Mouse (Mus musculus): Measurements from ENCODE around the gene 4930402H24Rik. TPM values are rescaled to one million over a fixed set of nuclear protein-coding genes. Genes with fewer than 3 reads are reported as not detected.

Gene 4930402H24Rik
- polyA plus RNA-seq, 1 experiment from 2014 or later, result 96.5 TPM

GRCm38 (mm10) chr2:130749708-130750107 is 156.5 kb downstream of the 4930402H24Rik start:
- Histone ChIP-seq H3K4me2 (no peak overlapping the region), H3K27ac (replicated peaks) (no peak overlapping the region), H3K36me3 (peaks cover 68% of the 10 kb centered on the region), H3K9ac (no peak overlapping the region), H3K4me3 (no peak overlapping the region), H3K4me1 (replicated peaks) (peaks cover 11% of the 10 kb centered on the region), H3K27me3 (no peaks in the 10 kb centered on the region), H3K9me3 (no peaks in the 10 kb centered on the region)
- WGBS, result 83% methylated on average over 3 of the region's 3 CpGs
- no peak for ATAC-seq (ENCODE audit: low read depth)

DNA sequence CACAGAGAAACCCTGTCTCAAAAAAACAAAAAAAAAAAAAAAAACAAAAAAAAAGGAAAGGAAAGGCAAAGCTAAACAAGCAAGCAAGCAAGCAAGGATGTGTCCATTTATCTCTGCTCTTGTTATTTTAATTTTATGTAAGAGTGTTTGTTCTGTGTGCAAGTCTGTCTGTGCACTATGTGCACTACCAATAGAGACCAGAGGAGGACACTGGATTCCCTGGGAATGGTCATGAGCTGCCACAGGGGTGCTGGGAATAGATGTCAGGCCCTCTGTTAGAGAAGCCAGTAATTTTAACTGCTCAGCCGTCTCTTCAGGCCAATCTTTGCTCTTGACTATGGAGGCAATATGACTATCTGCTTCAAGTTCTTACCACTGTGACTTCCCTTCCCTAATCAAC is 162.6 kb downstream of the 4930402H24Rik start:
- H3K4me3 ChIP-seq, result no peak overlapping the region
- 93% methylated on average over 1 of the region's 1 CpGs for whole genome bisulfite sequencing
- H3K27ac ChIP-seq (replicated peaks), result no peak overlapping the region
- no peaks in the 10 kb centered on the region for H3K27me3 ChIP-seq
- no peak overlapping the region for H3K4me2 ChIP-seq
- H3K4me1 ChIP-seq (replicated peaks), result no peaks in the 10 kb centered on the region
- H3K9me3 ChIP-seq, result no peaks in the 10 kb centered on the region
- no peak overlapping the region for H3K9ac ChIP-seq
- ATAC-seq (ENCODE audit: low read depth), result no peak
- peaks cover 100% of the 10 kb centered on the region for H3K36me3 ChIP-seq

- WGBS, result 60% methylated on average over 4 of the region's 4 CpGs
Measured at GRCm38 (mm10) chr2:130740096-130740495, 166.1 kb downstream of the 4930402H24Rik start.

GRCm38 (mm10) chr2:130738019-130738418 is 168.2 kb downstream of the 4930402H24Rik start:
- no peaks in the 10 kb centered on the region for H3K9me3 ChIP-seq
- peaks cover 100% of the 10 kb centered on the region for H3K36me3 ChIP-seq
- no peak overlapping the region for H3K27ac ChIP-seq (replicated peaks)
- no peak overlapping the region for H3K9ac ChIP-seq
- no peaks in the 10 kb centered on the region for H3K4me1 ChIP-seq (replicated peaks)
- no peak overlapping the region for H3K4me2 ChIP-seq
- no peak for ATAC-seq (ENCODE audit: low read depth)
- H3K4me3 ChIP-seq, result no peak overlapping the region
- no peaks in the 10 kb centered on the region for H3K27me3 ChIP-seq
- WGBS, result 78% methylated on average over 6 of the region's 6 CpGs

More at GRCm38 (mm10) chr2:130740096-130740495, 166.1 kb downstream of the 4930402H24Rik start:
- no peaks in the 10 kb centered on the region for H3K27me3 ChIP-seq
- no peaks in the 10 kb centered on the region for H3K9me3 ChIP-seq
- H3K4me2 ChIP-seq, result no peak overlapping the region
- no peaks in the 10 kb centered on the region for H3K4me1 ChIP-seq (replicated peaks)
- H3K9ac ChIP-seq, result no peak overlapping the region
- no peak for ATAC-seq (ENCODE audit: low read depth)
- no peak overlapping the region for H3K27ac ChIP-seq (replicated peaks)
- H3K36me3 ChIP-seq, result peaks cover 100% of the 10 kb centered on the region
- no peak overlapping the region for H3K4me3 ChIP-seq

- peaks cover 100% of the 10 kb centered on the region for H3K36me3 ChIP-seq
- no peak for ATAC-seq (ENCODE audit: low read depth)
- 78% methylated on average over 5 of the region's 5 CpGs for WGBS
- H3K27ac ChIP-seq (replicated peaks), result no peak overlapping the region
- no peaks in the 10 kb centered on the region for H3K4me1 ChIP-seq (replicated peaks)
- no peak overlapping the region for H3K4me2 ChIP-seq
- no peak overlapping the region for H3K4me3 ChIP-seq
- no peaks in the 10 kb centered on the region for H3K27me3 ChIP-seq
- H3K9ac ChIP-seq, result no peak overlapping the region
- H3K9me3 ChIP-seq, result no peaks in the 10 kb centered on the region
Measured at GRCm38 (mm10) chr2:130735281-130735680, 170.9 kb downstream of the 4930402H24Rik start.

GRCm38 (mm10) chr2:130733444-130733843 is 172.8 kb downstream of the 4930402H24Rik start:
- Histone ChIP-seq H3K9me3 (no peaks in the 10 kb centered on the region), H3K36me3 (peaks cover 100% of the 10 kb centered on the region), H3K4me2 (no peak overlapping the region), H3K4me1 (replicated peaks) (no peaks in the 10 kb centered on the region), H3K9ac (no peak overlapping the region), H3K27me3 (no peaks in the 10 kb centered on the region), H3K27ac (replicated peaks) (no peak overlapping the region), H3K4me3 (no peak overlapping the region)
- 94% methylated on average over 2 of the region's 3 CpGs for WGBS
- ATAC-seq (ENCODE audit: low read depth), result no peak

- Histone ChIP-seq H3K4me3 (no peak overlapping the region), H3K4me1 (replicated peaks) (no peaks in the 10 kb centered on the region), H3K27me3 (no peaks in the 10 kb centered on the region), H3K9ac (no peak overlapping the region), H3K4me2 (no peak overlapping the region), H3K9me3 (no peaks in the 10 kb centered on the region), H3K36me3 (peaks cover 100% of the 10 kb centered on the region), H3K27ac (replicated peaks) (no peak overlapping the region)
- ATAC-seq (ENCODE audit: low read depth), result no peak
- 54% methylated on average over 5 of the region's 5 CpGs for WGBS
Measured at GRCm38 (mm10) chr2:130731855-130732254, 174.4 kb downstream of the 4930402H24Rik start.

DNA sequence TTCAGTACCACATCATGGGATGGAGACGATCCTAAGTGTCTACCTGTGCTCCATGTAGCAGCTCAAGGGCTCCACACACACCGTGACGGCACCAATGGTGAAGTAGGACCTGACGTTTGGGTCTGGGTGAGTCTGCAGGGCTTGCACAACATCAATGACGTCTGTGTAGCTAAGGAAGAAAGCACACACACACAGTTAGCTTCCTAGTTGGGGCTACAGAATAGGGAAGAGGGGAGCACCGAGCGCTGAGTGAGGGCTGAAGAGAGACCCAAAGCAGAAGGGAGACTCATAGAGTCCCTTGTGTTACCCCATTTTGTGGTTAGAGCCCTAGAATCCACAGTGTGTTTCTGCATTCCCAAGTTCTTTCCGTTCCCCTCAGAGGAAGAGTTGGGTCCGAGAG is 175.5 kb downstream of the 4930402H24Rik start:
- Histone ChIP-seq H3K4me2 (no peak overlapping the region), H3K27ac (replicated peaks) (no peak overlapping the region), H3K4me1 (replicated peaks) (no peaks in the 10 kb centered on the region), H3K36me3 (peaks cover 100% of the 10 kb centered on the region), H3K9ac (no peak overlapping the region), H3K4me3 (no peak overlapping the region), H3K27me3 (no peaks in the 10 kb centered on the region), H3K9me3 (no peaks in the 10 kb centered on the region)
- ATAC-seq (ENCODE audit: low read depth), result no peak
- WGBS, result 91% methylated on average over 9 of the region's 9 CpGs

DNA sequence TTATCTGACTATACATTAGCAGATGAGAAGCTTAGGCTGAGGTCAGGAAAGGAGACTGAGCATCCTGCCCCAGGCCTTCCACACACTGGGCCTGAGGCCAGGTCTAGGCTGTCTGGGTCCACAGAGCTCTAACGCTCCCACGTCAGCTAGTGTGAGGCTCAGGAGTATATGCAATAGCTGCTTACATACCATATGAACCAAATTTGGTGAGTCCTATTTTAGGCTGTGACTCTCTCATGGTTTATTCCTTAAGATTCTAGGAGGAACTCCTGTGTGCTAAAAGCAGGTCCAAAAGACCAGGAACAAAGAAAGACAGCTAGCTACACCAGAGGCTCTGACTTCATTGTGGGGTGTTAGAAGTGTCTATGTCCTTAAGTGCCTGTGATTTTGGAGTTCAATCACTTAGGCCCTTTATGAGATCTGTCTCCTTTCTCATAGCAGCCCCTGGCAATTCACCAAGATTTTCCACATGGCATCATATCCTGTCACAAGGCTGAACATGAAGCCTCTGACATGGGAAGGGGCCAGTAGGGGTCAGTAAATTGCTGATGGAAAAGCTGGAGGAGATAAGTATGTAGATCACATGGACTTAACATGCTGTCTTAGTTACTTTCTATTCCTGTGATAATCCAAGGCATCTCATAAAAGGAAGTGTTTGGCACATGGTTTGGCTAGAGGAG is 177.2 kb downstream of the 4930402H24Rik start:
- ATAC-seq (ENCODE audit: low read depth), result no peak

GRCm38 (mm10) chr2:130727752-130728151 is 178.5 kb downstream of the 4930402H24Rik start:
- Histone ChIP-seq H3K27me3 (no peaks in the 10 kb centered on the region), H3K9me3 (no peaks in the 10 kb centered on the region), H3K36me3 (peaks cover 100% of the 10 kb centered on the region), H3K4me3 (no peak overlapping the region), H3K4me1 (replicated peaks) (no peaks in the 10 kb centered on the region), H3K4me2 (no peak overlapping the region), H3K9ac (no peak overlapping the region), H3K27ac (replicated peaks) (no peak overlapping the region)
- WGBS, result 87% methylated on average over 1 of the region's 1 CpGs
- no peak for ATAC-seq (ENCODE audit: low read depth)

More for the DNA sequence above, 177.2 kb downstream of the 4930402H24Rik start:
- no peaks in the 10 kb centered on the region for H3K4me1 ChIP-seq (replicated peaks)
- H3K9ac ChIP-seq, result no peak overlapping the region
- no peak overlapping the region for H3K4me3 ChIP-seq
- H3K27me3 ChIP-seq, result no peaks in the 10 kb centered on the region
- peaks cover 100% of the 10 kb centered on the region for H3K36me3 ChIP-seq
- 95% methylated on average over 2 of the region's 2 CpGs for WGBS
- H3K9me3 ChIP-seq, result no peaks in the 10 kb centered on the region
- no peak overlapping the region for H3K4me2 ChIP-seq
- no peak overlapping the region for H3K27ac ChIP-seq (replicated peaks)

GRCm38 (mm10) chr2:130724369-130724768 is 181.8 kb downstream of the 4930402H24Rik start:
- WGBS, result 81% methylated on average over 4 of the region's 4 CpGs
- H3K4me3 ChIP-seq, result no peak overlapping the region

GRCm38 (mm10) chr2:130717951-130718350 is 188.3 kb downstream of the 4930402H24Rik start:
- H3K4me3 ChIP-seq, result no peak overlapping the region
- H3K27ac ChIP-seq (replicated peaks), result no peak overlapping the region
- no peaks in the 10 kb centered on the region for H3K4me1 ChIP-seq (replicated peaks)
- no peak for ATAC-seq (ENCODE audit: low read depth)
- no peaks in the 10 kb centered on the region for H3K27me3 ChIP-seq
- H3K9ac ChIP-seq, result no peak overlapping the region
- no peak overlapping the region for H3K4me2 ChIP-seq
- H3K9me3 ChIP-seq, result no peaks in the 10 kb centered on the region
- peaks cover 95% of the 10 kb centered on the region for H3K36me3 ChIP-seq
- WGBS, result 86% methylated on average over 6 of the region's 6 CpGs

More at GRCm38 (mm10) chr2:130724369-130724768, 181.8 kb downstream of the 4930402H24Rik start:
- no peak for ATAC-seq (ENCODE audit: low read depth)
- Histone ChIP-seq H3K36me3 (peaks cover 97% of the 10 kb centered on the region), H3K9ac (no peak overlapping the region), H3K27ac (replicated peaks) (no peak overlapping the region), H3K27me3 (no peaks in the 10 kb centered on the region), H3K4me2 (no peak overlapping the region), H3K4me1 (replicated peaks) (no peaks in the 10 kb centered on the region), H3K9me3 (no peaks in the 10 kb centered on the region)

DNA sequence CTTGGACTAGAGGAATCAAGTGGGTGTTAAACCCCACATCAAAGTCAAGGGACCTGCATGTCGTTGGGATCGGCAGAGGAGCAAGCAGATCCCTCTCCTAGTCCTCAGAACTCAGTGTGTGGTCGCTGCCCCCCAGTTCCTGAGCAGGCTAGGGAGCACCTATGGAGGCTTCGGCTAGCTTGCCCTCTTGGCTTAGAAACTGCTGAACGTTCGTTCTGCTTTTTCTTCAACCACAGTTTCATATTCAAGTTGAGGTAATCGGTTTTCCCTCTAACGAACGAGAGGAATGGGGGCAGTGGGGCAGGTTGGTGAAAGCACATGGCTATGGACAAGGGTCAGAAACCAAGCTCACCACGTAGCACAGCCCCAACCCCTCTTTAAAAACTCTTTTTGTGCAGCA is 199.1 kb downstream of the 4930402H24Rik start:
- H3K9ac ChIP-seq, result no peak overlapping the region
- H3K4me3 ChIP-seq, result no peak overlapping the region
- H3K36me3 ChIP-seq, result peaks cover 67% of the 10 kb centered on the region
- no peaks in the 10 kb centered on the region for H3K9me3 ChIP-seq
- no peak overlapping the region for H3K4me2 ChIP-seq
- no peak for ATAC-seq (ENCODE audit: low read depth)
- no peaks in the 10 kb centered on the region for H3K27me3 ChIP-seq
- H3K27ac ChIP-seq (replicated peaks), result no peak overlapping the region
- 82% methylated on average over 10 of the region's 10 CpGs for WGBS
- H3K4me1 ChIP-seq (replicated peaks), result no peaks in the 10 kb centered on the region
